Mouse (Mus musculus): Measurements from ENCODE around the gene Afdn. TPM values are rescaled to one million over a fixed set of nuclear protein-coding genes. Genes with fewer than 3 reads are reported as not detected.
A peak's percentile ranks its signal among the peaks of the same experiment; 100 is the strongest.

Gene Afdn
- polyA plus RNA-seq (2015; fragmentation: Nextera tagmentation; extraction: Ambion mirVana) = 71.2 and 79.9 TPM in 2 replicates

DNA sequence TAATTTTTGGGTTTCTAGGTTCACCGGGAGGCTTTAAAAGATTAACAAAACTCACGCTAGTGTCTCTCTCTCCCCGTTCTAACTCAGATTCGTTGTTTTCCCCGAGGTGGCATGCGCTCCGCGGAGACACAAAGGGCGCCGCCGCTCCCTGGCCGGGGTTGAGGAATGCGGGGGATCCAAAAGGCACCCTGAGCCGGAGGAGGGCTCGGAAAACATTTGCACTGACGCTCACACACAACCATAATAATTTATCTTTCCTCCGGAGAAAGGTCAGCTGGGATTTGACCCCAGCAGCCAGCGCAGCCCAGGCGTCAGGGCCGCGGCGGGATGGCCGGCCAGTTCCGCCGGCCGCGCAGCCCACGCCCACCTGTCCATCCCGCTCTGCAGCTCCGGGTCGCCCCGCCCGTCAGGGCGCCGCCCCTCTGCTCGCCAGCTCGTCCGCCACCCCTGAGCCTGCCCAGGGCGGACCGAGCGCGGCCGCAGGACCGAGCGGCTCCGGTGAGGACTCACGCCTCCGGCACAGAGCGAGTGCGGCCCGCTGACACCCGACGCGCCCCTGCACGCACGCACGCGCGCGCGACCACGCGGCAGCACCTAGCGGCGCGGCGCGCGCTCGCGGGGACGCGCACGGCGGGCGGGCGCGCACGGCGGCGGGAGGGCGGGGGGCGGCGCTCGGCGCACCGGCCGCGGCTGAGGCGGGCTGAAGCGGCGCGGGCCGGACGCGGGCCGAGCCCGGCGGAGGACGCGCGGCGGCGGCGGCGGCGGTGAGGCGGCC is at the start of gene Afdn:
Gene Afdn (plus strand): TSS at position 687 of the 775 bp plus-strand sequence.
- Histone ChIP-seq H3K4me3 (peak within 1 kb of the TSS; percentile 88), H3K36me3 (no peaks in the 10 kb centered on the region), H3K27ac (peak within 1 kb of the TSS; percentile 86), H3K9me3 (no peaks in the 10 kb centered on the region), H3K4me1 (peaks cover 22% of the 10 kb centered on the region), H3K4me2 (peak within 1 kb of the TSS; percentile 100), H3K9ac (peak within 1 kb of the TSS; percentile 80), H3K27me3 (no peaks in the 10 kb centered on the region)
- peak; percentile 87 for ATAC-seq (ENCODE audit: insufficient number of reproducible peaks, low FRiP score, low TSS enrichment, low read depth)
- under 1% methylated on average over 78 of the region's 108 CpGs for WGBS

DNA sequence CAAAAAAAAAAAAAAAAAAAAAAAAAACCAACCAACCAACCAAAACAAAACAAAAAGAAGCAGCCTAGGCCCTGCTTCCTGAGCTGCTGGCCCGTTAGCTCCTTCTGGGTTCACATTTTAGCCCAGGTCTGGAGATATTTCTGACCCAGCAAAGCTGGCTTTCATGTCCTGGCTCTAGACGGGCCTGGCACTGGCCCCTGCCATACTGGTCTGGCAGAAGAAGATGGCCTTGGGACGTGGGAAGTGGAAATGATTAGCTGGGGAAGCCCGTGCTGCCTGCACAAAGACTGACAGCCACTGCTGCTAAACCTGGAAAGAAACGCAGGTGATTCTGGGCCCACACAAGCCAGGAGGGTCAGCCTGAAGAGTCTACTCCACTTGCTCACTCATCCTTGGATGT is 49.2 kb upstream of the Afdn start:
- no peak for ATAC-seq (ENCODE audit: insufficient number of reproducible peaks, low FRiP score, low TSS enrichment, low read depth)
- Histone ChIP-seq H3K4me2 (no peak overlapping the region), H3K9me3 (no peaks in the 10 kb centered on the region), H3K36me3 (no peaks in the 10 kb centered on the region), H3K4me3 (no peak overlapping the region), H3K9ac (no peak overlapping the region), H3K27me3 (no peaks in the 10 kb centered on the region), H3K4me1 (no peaks in the 10 kb centered on the region), H3K27ac (no peak overlapping the region)
- WGBS = 66% methylated on average over 5 of the region's 5 CpGs

DNA sequence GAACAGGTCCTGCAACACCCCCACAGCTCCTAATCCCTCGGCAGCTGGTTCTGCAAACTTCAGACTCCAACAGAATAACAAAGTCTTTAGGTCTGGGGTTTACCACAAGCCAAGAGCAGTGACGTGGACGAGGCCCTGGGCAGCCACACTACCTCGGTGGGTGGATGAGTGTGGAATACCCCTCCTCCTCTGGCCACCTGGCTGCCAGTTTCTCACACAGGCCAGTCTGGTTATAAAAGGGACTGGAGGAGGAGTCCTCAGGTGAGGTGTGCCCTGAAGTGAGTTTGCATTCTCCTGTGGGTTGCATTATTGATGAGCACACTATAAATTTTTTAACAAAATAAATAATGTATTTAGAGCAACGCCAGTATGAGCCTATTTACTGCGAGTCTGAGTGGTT is 48.2 kb upstream of the Afdn start:
- Histone ChIP-seq H3K36me3 (no peaks in the 10 kb centered on the region), H3K27me3 (no peaks in the 10 kb centered on the region), H3K9ac (no peak overlapping the region), H3K4me1 (no peaks in the 10 kb centered on the region), H3K9me3 (no peaks in the 10 kb centered on the region), H3K4me2 (no peak overlapping the region), H3K27ac (no peak overlapping the region), H3K4me3 (no peak overlapping the region)
- WGBS = 54% methylated on average over 6 of the region's 6 CpGs
- no peak for ATAC-seq (ENCODE audit: insufficient number of reproducible peaks, low FRiP score, low TSS enrichment, low read depth)

DNA sequence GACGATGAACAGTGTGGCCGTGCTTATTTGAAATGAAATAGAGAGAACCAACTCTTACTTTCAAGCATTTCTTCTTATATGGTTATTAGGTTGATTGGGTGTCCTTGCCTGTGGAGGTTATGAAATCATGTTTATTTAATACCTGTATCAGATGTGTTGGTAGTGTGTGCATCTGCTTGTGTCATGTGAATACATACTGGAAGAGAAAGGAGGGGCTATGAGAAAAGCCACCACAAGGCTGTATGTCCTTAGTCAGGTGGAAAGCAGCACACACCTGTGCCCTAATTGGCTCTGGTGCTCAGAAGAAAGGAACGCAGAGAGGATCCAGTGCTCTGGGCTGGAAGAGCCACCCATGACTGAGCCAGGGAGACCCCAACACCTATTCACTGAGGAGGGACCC is 47.8 kb upstream of the Afdn start:
- 88% methylated on average over 3 of the region's 3 CpGs for WGBS
- Histone ChIP-seq H3K4me2 (no peak overlapping the region), H3K9me3 (no peaks in the 10 kb centered on the region), H3K4me3 (no peak overlapping the region), H3K4me1 (no peaks in the 10 kb centered on the region), H3K36me3 (no peaks in the 10 kb centered on the region), H3K27me3 (no peaks in the 10 kb centered on the region), H3K9ac (no peak overlapping the region), H3K27ac (no peak overlapping the region)
- no peak for ATAC-seq (ENCODE audit: insufficient number of reproducible peaks, low FRiP score, low TSS enrichment, low read depth)

DNA sequence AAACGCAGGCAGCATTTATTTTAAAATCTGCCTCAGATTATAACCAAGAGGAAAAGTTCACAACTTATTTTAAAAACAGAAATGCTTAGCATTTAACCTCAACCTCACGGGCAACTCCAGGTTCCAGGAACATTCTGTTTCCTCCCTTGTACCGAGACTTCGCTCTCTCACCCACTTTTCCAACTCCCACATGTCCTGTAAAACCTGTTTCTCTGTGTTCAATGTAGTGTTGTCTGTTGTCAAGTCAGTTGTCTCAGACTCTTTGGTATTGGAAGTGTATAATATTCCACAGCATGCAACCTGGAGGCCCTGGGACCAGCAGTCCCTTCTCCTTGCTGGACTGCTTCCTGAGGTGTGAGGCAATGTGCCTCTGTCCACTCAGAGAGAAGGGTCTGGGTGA is 46.2 kb upstream of the Afdn start:
- no peak overlapping the region for H3K9ac ChIP-seq
- no peak overlapping the region for H3K4me2 ChIP-seq
- WGBS = 70% methylated on average over 4 of the region's 4 CpGs
- H3K9me3 ChIP-seq = no peaks in the 10 kb centered on the region
- H3K36me3 ChIP-seq = no peaks in the 10 kb centered on the region
- ATAC-seq (ENCODE audit: insufficient number of reproducible peaks, low FRiP score, low TSS enrichment, low read depth) = no peak
- H3K27ac ChIP-seq = peak overlapping the region; percentile 40; the same call in 1 of the 2 replicates
- H3K27me3 ChIP-seq = no peaks in the 10 kb centered on the region
- no peaks in the 10 kb centered on the region for H3K4me1 ChIP-seq
- no peak overlapping the region for H3K4me3 ChIP-seq

DNA sequence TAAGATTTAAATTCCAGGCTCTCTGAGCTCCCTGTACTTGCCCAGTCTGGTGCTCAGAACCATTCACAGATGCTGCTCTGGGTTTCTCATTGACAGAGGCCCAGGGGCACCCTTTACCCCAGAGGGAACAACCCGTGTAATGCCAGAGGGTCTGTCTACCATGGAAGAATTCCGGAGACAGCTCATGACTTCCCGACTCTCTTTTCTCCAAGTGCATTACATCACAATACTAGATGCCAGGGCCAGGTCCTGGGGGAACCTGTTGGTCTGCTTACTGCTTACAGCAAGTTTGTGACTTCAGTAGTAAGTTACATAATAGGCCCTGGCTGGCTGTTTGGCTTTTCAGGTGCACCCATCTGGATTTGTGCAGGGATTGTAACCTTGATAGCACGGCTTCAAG is 45.7 kb upstream of the Afdn start:
- Histone ChIP-seq H3K27ac (peak overlapping the region; percentile 40; the same call in 1 of the 2 replicates), H3K36me3 (no peaks in the 10 kb centered on the region), H3K27me3 (no peaks in the 10 kb centered on the region), H3K9ac (no peak overlapping the region), H3K4me1 (no peaks in the 10 kb centered on the region), H3K4me3 (no peak overlapping the region), H3K9me3 (no peaks in the 10 kb centered on the region), H3K4me2 (no peak overlapping the region)
- no peak for ATAC-seq (ENCODE audit: insufficient number of reproducible peaks, low FRiP score, low TSS enrichment, low read depth)
- 43% methylated on average over 4 of the region's 4 CpGs for WGBS

DNA sequence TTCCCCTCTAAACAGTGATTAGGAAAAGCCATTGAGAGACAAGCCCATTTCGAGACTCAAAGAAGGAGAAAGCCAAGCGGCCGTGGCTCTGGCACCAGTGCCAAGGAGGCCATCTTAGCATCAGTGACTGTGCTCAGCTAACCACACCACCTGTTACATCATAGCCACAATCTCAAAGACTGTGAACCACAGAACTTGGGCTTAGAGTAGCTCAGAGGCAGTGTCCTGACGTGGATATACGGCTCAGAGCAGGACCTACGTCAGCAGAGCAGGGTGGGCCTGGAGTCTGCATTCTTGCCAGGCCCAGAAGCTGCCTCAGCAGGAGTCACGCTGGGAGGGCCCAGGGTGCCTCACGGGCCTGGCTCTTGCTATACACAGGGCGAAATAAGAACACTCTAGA is 44.8 kb upstream of the Afdn start:
- H3K9ac ChIP-seq = no peak overlapping the region
- H3K27me3 ChIP-seq = no peaks in the 10 kb centered on the region
- H3K4me1 ChIP-seq = no peaks in the 10 kb centered on the region
- WGBS = 68% methylated on average over 9 of the region's 9 CpGs
- no peak overlapping the region for H3K4me3 ChIP-seq
- no peaks in the 10 kb centered on the region for H3K36me3 ChIP-seq
- H3K4me2 ChIP-seq = no peak overlapping the region
- H3K27ac ChIP-seq = 0 out of 2 replicates have a peak overlapping the region, but pooled peaks have one; percentile 17
- ATAC-seq (ENCODE audit: insufficient number of reproducible peaks, low FRiP score, low TSS enrichment, low read depth) = no peak
- no peaks in the 10 kb centered on the region for H3K9me3 ChIP-seq

DNA sequence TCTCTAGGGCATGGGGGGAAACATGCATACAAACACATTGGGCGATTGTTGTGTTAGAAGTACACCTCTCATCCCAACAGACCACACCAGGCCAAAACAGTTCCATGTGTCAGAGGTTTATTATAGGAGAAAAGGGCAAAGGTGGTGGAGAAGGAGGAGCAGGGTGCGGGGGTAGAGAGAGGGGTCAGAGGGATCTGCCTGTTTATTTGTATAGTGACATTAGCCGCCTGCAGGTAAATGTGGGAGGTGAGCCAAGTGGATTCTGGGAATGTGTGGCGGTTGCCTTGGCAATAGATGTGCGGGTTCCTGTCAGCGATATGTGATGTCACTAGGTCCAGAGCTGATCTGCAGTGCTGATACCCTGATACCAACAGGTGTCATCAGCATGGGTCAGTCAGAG is 44.0 kb upstream of the Afdn start:
- Histone ChIP-seq H3K9ac (no peak overlapping the region), H3K36me3 (no peaks in the 10 kb centered on the region), H3K4me3 (no peak overlapping the region), H3K4me1 (no peaks in the 10 kb centered on the region), H3K4me2 (no peak overlapping the region), H3K27ac (no peak overlapping the region), H3K9me3 (no peaks in the 10 kb centered on the region), H3K27me3 (no peaks in the 10 kb centered on the region)
- no peak for ATAC-seq (ENCODE audit: insufficient number of reproducible peaks, low FRiP score, low TSS enrichment, low read depth)
- WGBS = 82% methylated on average over 6 of the region's 6 CpGs

DNA sequence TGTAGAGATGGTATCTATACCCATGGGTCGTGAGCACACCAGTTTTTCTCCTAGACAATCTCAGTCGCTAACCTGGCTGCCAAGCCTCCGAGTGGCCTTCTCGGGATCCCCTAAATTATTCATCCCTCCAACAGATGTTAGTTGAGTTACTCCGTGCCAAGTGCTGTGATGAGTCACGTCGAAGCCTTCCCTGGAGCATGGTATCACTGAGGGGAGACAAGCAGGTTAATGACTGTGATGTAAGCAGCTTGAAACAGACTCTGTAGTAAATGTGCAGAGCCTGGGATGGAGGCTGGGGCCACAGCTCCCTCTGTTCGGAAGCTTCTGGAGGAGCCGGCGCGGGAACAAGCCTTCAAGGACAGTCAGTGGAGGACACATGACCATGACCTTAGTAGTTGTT is 42.9 kb upstream of the Afdn start:
- Histone ChIP-seq H3K4me1 (no peaks in the 10 kb centered on the region), H3K9ac (no peak overlapping the region), H3K27ac (no peak overlapping the region), H3K4me2 (no peak overlapping the region), H3K4me3 (no peak overlapping the region), H3K9me3 (no peaks in the 10 kb centered on the region), H3K27me3 (no peaks in the 10 kb centered on the region), H3K36me3 (no peaks in the 10 kb centered on the region)
- WGBS = 76% methylated on average over 11 of the region's 11 CpGs
- no peak for ATAC-seq (ENCODE audit: insufficient number of reproducible peaks, low FRiP score, low TSS enrichment, low read depth)

DNA sequence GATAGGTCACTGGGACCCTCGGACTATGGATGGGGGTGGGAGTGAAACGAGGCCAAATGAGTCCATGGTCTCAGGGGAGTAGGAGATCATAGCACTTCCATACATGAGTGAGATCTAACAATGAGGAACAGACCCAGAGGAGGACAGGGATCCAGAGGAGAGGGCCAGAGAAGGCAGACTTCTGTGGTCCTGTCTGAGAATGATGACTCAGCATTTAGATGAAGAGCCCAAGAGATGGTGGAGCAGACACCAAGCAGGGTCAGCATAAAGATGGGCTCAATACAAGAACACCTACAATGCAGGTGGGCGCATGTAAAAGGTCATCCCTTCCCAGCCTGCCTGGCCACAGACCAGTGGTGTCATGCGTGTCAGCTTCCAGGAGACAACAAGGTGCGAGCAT is 40.2 kb upstream of the Afdn start:
- Histone ChIP-seq H3K27me3 (no peaks in the 10 kb centered on the region), H3K4me2 (no peak overlapping the region), H3K9ac (no peak overlapping the region), H3K4me1 (0 out of 2 replicates have a peak, but pooled peaks cover 3% of the 10 kb centered on the region), H3K4me3 (no peak overlapping the region), H3K9me3 (no peaks in the 10 kb centered on the region), H3K36me3 (no peaks in the 10 kb centered on the region), H3K27ac (no peak overlapping the region)
- WGBS = 87% methylated on average over 5 of the region's 5 CpGs
- ATAC-seq (ENCODE audit: insufficient number of reproducible peaks, low FRiP score, low TSS enrichment, low read depth) = no peak

DNA sequence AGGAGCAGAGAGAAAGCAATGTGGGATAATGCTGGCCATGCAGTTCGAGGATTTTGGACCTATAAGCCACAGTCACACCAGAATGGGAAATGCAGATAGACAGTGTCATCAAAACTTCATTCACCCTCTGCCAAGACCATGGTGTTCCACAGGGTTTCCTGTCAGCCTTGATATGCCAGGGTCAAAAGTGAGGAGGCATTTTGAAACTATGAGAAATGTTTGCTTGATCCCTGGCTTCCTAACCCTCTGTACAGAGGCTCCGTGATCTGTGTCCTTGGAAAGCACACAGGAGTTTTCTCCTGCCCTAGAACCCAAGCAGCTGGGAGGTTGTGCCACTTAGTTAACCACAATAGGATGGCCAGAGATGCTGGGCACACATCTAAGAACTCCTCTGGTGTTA is 39.0 kb upstream of the Afdn start:
- WGBS = 67% methylated on average over 2 of the region's 2 CpGs
- no peak for ATAC-seq (ENCODE audit: insufficient number of reproducible peaks, low FRiP score, low TSS enrichment, low read depth)
- Histone ChIP-seq H3K4me1 (0 out of 2 replicates have a peak, but pooled peaks cover 3% of the 10 kb centered on the region), H3K9me3 (no peaks in the 10 kb centered on the region), H3K4me3 (no peak overlapping the region), H3K27me3 (no peaks in the 10 kb centered on the region), H3K4me2 (no peak overlapping the region), H3K36me3 (no peaks in the 10 kb centered on the region), H3K9ac (no peak overlapping the region), H3K27ac (no peak overlapping the region)

DNA sequence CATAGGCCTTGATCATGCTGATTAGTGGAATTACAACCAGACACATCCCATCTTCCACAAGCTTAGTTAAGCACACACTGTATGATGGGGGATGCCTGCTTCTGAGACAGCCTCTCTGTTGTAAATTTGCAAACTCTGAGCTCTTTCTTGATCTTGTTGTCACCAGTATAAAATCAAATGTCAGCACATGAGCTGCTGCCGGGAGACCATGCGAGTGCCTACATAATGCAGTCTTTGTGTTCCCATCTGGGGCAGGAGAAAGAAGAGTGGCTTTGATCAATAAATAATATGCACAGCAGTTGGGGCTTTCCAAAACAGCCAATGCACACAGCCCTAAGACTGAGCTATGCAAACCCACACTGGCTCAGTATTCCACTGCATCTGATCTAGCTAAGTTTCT is 37.9 kb upstream of the Afdn start:
- Histone ChIP-seq H3K4me2 (no peak overlapping the region), H3K4me1 (0 out of 2 replicates have a peak, but pooled peaks cover 3% of the 10 kb centered on the region), H3K27ac (no peak overlapping the region), H3K36me3 (no peaks in the 10 kb centered on the region), H3K9ac (no peak overlapping the region), H3K9me3 (no peaks in the 10 kb centered on the region), H3K27me3 (no peaks in the 10 kb centered on the region), H3K4me3 (no peak overlapping the region)
- ATAC-seq (ENCODE audit: insufficient number of reproducible peaks, low FRiP score, low TSS enrichment, low read depth) = no peak
- WGBS = 50% methylated on average over 2 of the region's 2 CpGs

Data from limb, embryonic 15.5 days (tissue).